Mouse (Mus musculus) midbrain, postnatal 0 days (tissue): Measurements from ENCODE around the gene Prkag2. TPM values are rescaled to one million over a fixed set of nuclear protein-coding genes. Genes with fewer than 3 reads are reported as not detected.

ENCODE experiments used
- ATAC-seq: fragments of 200-750 bp; cut with Nextera tagmentation; 2 replicates; pipeline ENCODE4 v1.8.0; 2017; ENCODE audit warnings: moderate number of reproducible peaks, mild to moderate bottlenecking, moderate TSS enrichment, moderate library complexity; ENCODE audit not compliant: low FRiP score
- DNase-seq: peaks from one replicate; pipeline ENCODE4 v3.0.0-alpha.2; 2015; ENCODE audit warnings: low spot score
- H3K27ac ChIP-seq: fragments of 300-500 bp; sonication (generic); 2 replicates; pipeline ENCODE4 v1.5.1; 2014; ENCODE audit warnings: low read depth, mild to moderate bottlenecking, low read length, mixed read lengths
- H3K27me3 ChIP-seq: fragments of 300-500 bp; sonication (generic); 2 replicates; pipeline ENCODE4 v1.6.1; 2014; ENCODE audit warnings: low read length, control low read depth, mixed read lengths; ENCODE audit not compliant: insufficient read depth
- H3K36me3 ChIP-seq: fragments of 300-500 bp; sonication (generic); 2 replicates; pipeline ENCODE4 v1.6.1; 2014; ENCODE audit warnings: low read length, control low read depth, mixed read lengths; ENCODE audit not compliant: insufficient read depth
- H3K4me1 ChIP-seq: fragments of 300-500 bp; sonication (generic); 2 replicates; pipeline ENCODE4 v1.6.1; 2014; ENCODE audit warnings: mild to moderate bottlenecking, control low read depth, antibody characterized with exemption, low read length, mixed read lengths; ENCODE audit not compliant: insufficient read depth
- H3K4me2 ChIP-seq: fragments of 300-500 bp; sonication (generic); 2 replicates; pipeline ENCODE4 v1.6.1; 2014; ENCODE audit warnings: low read depth, mild to moderate bottlenecking, low read length, mixed read lengths; ENCODE audit not compliant: poor library complexity, severe bottlenecking
- H3K4me3 ChIP-seq: fragments of 300-500 bp; sonication (generic); 2 replicates; pipeline ENCODE4 v1.5.1; 2014; ENCODE audit warnings: low read depth, mild to moderate bottlenecking, low read length, moderate library complexity
- H3K9ac ChIP-seq: fragments of 300-500 bp; sonication (generic); replicated peaks from 2 replicates; pipeline ENCODE4 v1.6.1; 2014; ENCODE audit warnings: mild to moderate bottlenecking, low read length, moderate library complexity, mixed read lengths; ENCODE audit not compliant: poor library complexity, severe bottlenecking
- H3K9me3 ChIP-seq: fragments of 300-500 bp; sonication (generic); 2 replicates; pipeline ENCODE4 v1.6.1; 2016; ENCODE audit warnings: low read length, control low read depth
- CTCF ChIP-seq: IDR thresholded peaks from 2 replicates; pipeline ENCODE4 v1.5.1; 2016; ENCODE audit warnings: antibody characterized with exemption, mild to moderate bottlenecking
- WGBS: fragments of 180-500 bp; shearing (Covaris S2); extraction: QIAGEN DNeasy Blood & Tissue Kit; methylation state at CpG from one replicate; pipeline ENCODE4 v1.1.7; 2014; 5-methylcytosine and 5-hydroxymethylcytosine counted together
- polyA plus RNA-seq: library from polyadenylated mRNA; unstranded; fragments of >200 nt; fragmentation: Nextera tagmentation; extraction: Ambion mirVana; gene quantifications from 2 replicates; pipeline ENCODE4 v1.2.1, GENCODE M21; 2015
- total RNA-seq: library from RNA; depleted of rRNA; stranded (reverse); fragments of >200 nt; gene quantifications from 2 replicates; pipeline ENCODE4 v1.2.3, GENCODE M21; 2014; rRNA removed

Prkag2 gene
- total and polyA plus RNA-seq, 2 experiments from 2014 or later = 51.6 to 103 TPM

- Histone ChIP-seq H3K4me2 (no peak overlapping the region), H3K4me1 (0 out of 2 replicates have a peak, but pooled peaks cover 4% of the 10 kb centered on the region), H3K9ac (no peak overlapping the region), H3K27ac (peak overlapping the region; percentile 26), H3K9me3 (no peaks in the 10 kb centered on the region), H3K4me3 (no peak overlapping the region), H3K36me3 (peaks cover 6% of the 10 kb centered on the region; the same call in 1 of the 2 replicates), H3K27me3 (no peaks in the 10 kb centered on the region)
- no peak for ATAC-seq
- DNase-seq = no peak
- no peak for TF ChIP-seq CTCF
- 81% methylated on average over 3 of the region's 3 CpGs for WGBS
These were observed 279.0 kb downstream of the Prkag2 start for GRCm38 (mm10) chr5:24821403-24821841.

- peak; percentile 60 for DNase-seq
- no peak for TF ChIP-seq CTCF
These were observed 279.8 kb downstream of the Prkag2 start for GRCm38 (mm10) chr5:24820627-24821026.

GRCm38 (mm10) chr5:24817191-24817590 is 283.3 kb downstream of the Prkag2 start:
- ATAC-seq (no peak), DNase-seq (no peak)
- Histone ChIP-seq H3K36me3 (peaks cover 18% of the 10 kb centered on the region), H3K4me2 (no peak overlapping the region), H3K4me3 (no peak overlapping the region), H3K4me1 (0 out of 2 replicates have a peak, but pooled peaks cover 4% of the 10 kb centered on the region), H3K9me3 (no peaks in the 10 kb centered on the region), H3K27ac (no peak overlapping the region), H3K27me3 (no peaks in the 10 kb centered on the region), H3K9ac (no peak overlapping the region)
- WGBS = 41% methylated on average over 4 of the region's 4 CpGs
- TF ChIP-seq CTCF = no peak

More at GRCm38 (mm10) chr5:24820627-24821026, 279.8 kb downstream of the Prkag2 start:
- no peak for ATAC-seq
- Histone ChIP-seq H3K36me3 (peaks cover 9% of the 10 kb centered on the region; the same call in 1 of the 2 replicates), H3K27ac (peak overlapping the region; percentile 1; the same call in 1 of the 2 replicates), H3K4me3 (no peak overlapping the region), H3K4me1 (0 out of 2 replicates have a peak, but pooled peaks cover 4% of the 10 kb centered on the region), H3K9ac (no peak overlapping the region), H3K4me2 (no peak overlapping the region), H3K9me3 (no peaks in the 10 kb centered on the region), H3K27me3 (no peaks in the 10 kb centered on the region)
- 61% methylated on average over 5 of the region's 5 CpGs for WGBS

GRCm38 (mm10) chr5:24813946-24814345 is 286.5 kb downstream of the Prkag2 start:
- TF ChIP-seq CTCF = no peak
- Histone ChIP-seq H3K4me2 (no peak overlapping the region), H3K4me1 (no peaks in the 10 kb centered on the region), H3K9me3 (no peaks in the 10 kb centered on the region), H3K9ac (no peak overlapping the region), H3K4me3 (no peak overlapping the region), H3K36me3 (peaks cover 36% of the 10 kb centered on the region), H3K27me3 (no peaks in the 10 kb centered on the region), H3K27ac (no peak overlapping the region)
- no peak for ATAC-seq
- DNase-seq = no peak
- 81% methylated on average over 3 of the region's 3 CpGs for WGBS

GRCm38 (mm10) chr5:24813005-24813404 is 287.4 kb downstream of the Prkag2 start:
- WGBS = 78% methylated on average over 4 of the region's 4 CpGs
- no peaks in the 10 kb centered on the region for H3K4me1 ChIP-seq
- H3K4me3 ChIP-seq = no peak overlapping the region
- H3K4me2 ChIP-seq = no peak overlapping the region
- H3K27ac ChIP-seq = no peak overlapping the region
- no peak for TF ChIP-seq CTCF
- peaks cover 37% of the 10 kb centered on the region for H3K36me3 ChIP-seq
- no peaks in the 10 kb centered on the region for H3K9me3 ChIP-seq
- H3K27me3 ChIP-seq = no peaks in the 10 kb centered on the region
- ATAC-seq (no peak), DNase-seq (no peak)
- H3K9ac ChIP-seq = no peak overlapping the region

Other genes with a start within 250 kb of the Prkag2 start
- not detected in 2 replicates for gene Galntl5, start 80.8 kb upstream of the Prkag2 start, total RNA-seq
- gene Galntl5, start 80.8 kb upstream of the Prkag2 start, polyA plus RNA-seq = not detected in 2 replicates
- 67.3 and 77.0 TPM in 2 replicates for gene Galnt11, start 121.3 kb upstream of the Prkag2 start, total RNA-seq
- 56.9 and 61.0 TPM in 2 replicates for gene Galnt11, start 121.3 kb upstream of the Prkag2 start, polyA plus RNA-seq
- gene E130116L18Rik, start 122.5 kb upstream of the Prkag2 start, total RNA-seq = not detected in 2 replicates
- gene E130116L18Rik, start 122.5 kb upstream of the Prkag2 start, polyA plus RNA-seq = 1.5 TPM in 1 of 2 replicates, not detected in the other